Mouse (Mus musculus) urinary bladder, adult 18-20 months (tissue): ENCODE results near the gene Csde1.

Source experiments
- DNase-seq, 2 experiments: peaks; one replicate each; pipeline ENCODE4 v3.0.0; 2022; ENCODE audit warnings: low spot score in 2 of 2, mixed read lengths in 2 of 2

Csde1 gene

GRCm38 (mm10) chr3:103058207-103059157, 38.3 kb downstream of the Csde1 start, which contains the start of gene Nras:
Nras (plus strand) TSS chr3:103058285.
- peak; percentile 90 to 95 for DNase-seq

GRCm38 (mm10) chr3:103066927-103067326, 46.7 kb downstream of the Csde1 start:
- DNase-seq = no peak

GRCm38 (mm10) chr3:103068971-103069370, 48.7 kb downstream of the Csde1 start:
- DNase-seq = no peak

- DNase-seq = no peak
These were observed 53.5 kb downstream of the Csde1 start, which contains the start of gene Ampd1 for GRCm38 (mm10) chr3:103073771-103074170. Ampd1 (plus strand) TSS chr3:103074014.

GRCm38 (mm10) chr3:103075871-103076270, 55.6 kb downstream of the Csde1 start:
- DNase-seq = no peak

GRCm38 (mm10) chr3:103076476-103076875, 56.2 kb downstream of the Csde1 start:
- no peak for DNase-seq

GRCm38 (mm10) chr3:103079301-103079700, 59.1 kb downstream of the Csde1 start:
- no peak for DNase-seq

- DNase-seq = no peak
These were observed 60.8 kb downstream of the Csde1 start for GRCm38 (mm10) chr3:103081051-103081450.

- DNase-seq = no peak
These were observed 61.7 kb downstream of the Csde1 start for GRCm38 (mm10) chr3:103081861-103082453.

GRCm38 (mm10) chr3:103082761-103083160, 62.5 kb downstream of the Csde1 start:
- no peak for DNase-seq

- no peak for DNase-seq
These were observed 65.8 kb downstream of the Csde1 start for GRCm38 (mm10) chr3:103085986-103086385.

- no peak for DNase-seq
These were observed 71.5 kb downstream of the Csde1 start for GRCm38 (mm10) chr3:103091753-103092152.

- DNase-seq = no peak
These were observed 78.4 kb downstream of the Csde1 start for GRCm38 (mm10) chr3:103098662-103099061.

GRCm38 (mm10) chr3:103099667-103100066, 79.4 kb downstream of the Csde1 start:
- no peak for DNase-seq

- no peak for DNase-seq
These were observed 80.5 kb downstream of the Csde1 start for GRCm38 (mm10) chr3:103100735-103101134.

GRCm38 (mm10) chr3:103101194-103101593, 81.0 kb downstream of the Csde1 start:
- no peak for DNase-seq

GRCm38 (mm10) chr3:103101909-103102308, 81.7 kb downstream of the Csde1 start:
- DNase-seq = no peak

- DNase-seq = peak; percentile 94 to 100
These were observed 82.5 kb downstream of the Csde1 start, which contains the start of gene Dennd2c for GRCm38 (mm10) chr3:103102454-103103390. Dennd2c (plus strand) TSS chr3:103102604.
